Mouse (Mus musculus) cortical plate, adult 2 months (tissue): ENCODE data around the gene Bach2.

ENCODE experiments used
- CTCF ChIP-seq: fragments of 200-500 bp; IDR thresholded peaks from 2 replicates; pipeline ENCODE4 v1.5.1; 2011; ENCODE audit warnings: mild to moderate bottlenecking, control low read depth, low read length; ENCODE audit not compliant: insufficient read depth; ENCODE audit errors: extremely low read depth
- POLR2A ChIP-seq: fragments of 200-500 bp; IDR thresholded peaks from 2 replicates; pipeline ENCODE4 v1.6.1; 2011; ENCODE audit warnings: mild to moderate bottlenecking, low read length, control low read depth; ENCODE audit not compliant: insufficient read depth; ENCODE audit errors: extremely low read depth

DNA sequence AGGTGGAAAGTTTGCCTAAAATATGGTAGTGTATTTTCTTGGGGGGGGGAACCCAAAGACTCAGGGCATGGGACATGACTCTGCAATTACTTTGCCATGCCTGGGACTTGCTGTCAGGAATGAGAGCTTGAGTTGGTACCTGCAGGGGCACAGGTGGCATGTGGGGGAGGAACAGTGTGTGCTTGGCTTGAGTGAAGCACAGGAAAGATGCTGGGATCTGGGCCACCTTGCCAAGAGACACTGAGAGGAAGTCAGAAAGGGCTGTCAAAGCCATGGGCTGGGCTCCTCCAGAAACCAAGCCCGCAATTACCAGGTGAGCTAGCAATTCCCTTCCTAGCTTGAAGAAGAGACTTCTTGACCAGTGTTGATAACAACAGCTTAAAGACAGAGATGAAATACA lies 40.6 kb upstream of the Bach2 start:
- no peak for TF ChIP-seq CTCF
- TF ChIP-seq POLR2A: no peak
